In the genomic region with DNA sequence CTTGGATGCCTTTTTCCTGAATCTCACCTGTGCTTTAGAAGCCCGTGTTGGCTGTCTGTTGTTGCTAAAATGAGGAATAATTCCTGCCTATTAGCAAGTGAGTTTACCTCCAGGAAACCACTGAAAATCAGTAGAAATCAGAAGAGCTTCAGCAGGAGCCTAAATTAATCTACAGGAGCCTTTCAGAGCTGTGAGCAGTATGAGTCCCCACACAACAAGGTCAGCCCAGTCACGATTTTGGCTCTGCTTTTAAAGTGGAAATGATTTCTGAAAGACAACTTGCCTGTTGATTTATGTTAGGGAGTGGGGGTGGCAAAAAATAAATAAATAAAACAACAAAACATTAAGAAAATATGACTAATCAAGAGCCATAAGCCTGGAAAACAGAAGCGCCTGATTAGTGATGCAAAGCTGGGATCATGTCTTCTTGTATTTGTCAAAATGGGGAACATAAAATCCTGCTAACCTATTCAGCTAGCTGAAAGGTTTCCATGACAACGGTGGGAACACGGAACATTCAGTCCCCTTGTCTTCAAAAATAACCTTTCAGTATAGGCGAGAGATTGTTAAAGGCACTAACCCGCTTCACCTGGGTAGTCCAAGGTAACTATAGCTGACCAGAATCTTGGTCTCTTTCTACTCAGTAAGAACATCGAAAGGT, we compare ENCODE assay signal across 12 mouse cellular contexts.
DNase-seq lines count a peak whose midpoint lies in the region; ATAC-seq and TF ChIP-seq lines count a peak whose summit lies in the region.
"Had no signal": no experiment of that assay in that cellular context is flagged by ENCODE, and none has a peak within 500 bp of the region (broad histone marks: within the 10 kb centered on the region; RNA-seq: fewer than 3 reads in every experiment).

No protein-coding gene starts in this region.

- no peaks in the 10 kb centered on the region; the same call in 1 of the 2 replicates for H3K4me1 ChIP-seq in hindbrain, postnatal 0 days (ENCODE audit: insufficient read depth, low read length)
- H3K4me1 ChIP-seq in hindbrain, embryonic 13.5 days (replicated peaks), result peaks cover 11% of the 10 kb centered on the region
- H3K4me1 ChIP-seq in cortical plate, adult 2 months (ENCODE audit: control insufficient read depth, insufficient read depth, low read length), result peaks cover 10% of the 10 kb centered on the region
- H3K4me1 ChIP-seq in midbrain, embryonic 12.5 days, result peaks cover 8% of the 10 kb centered on the region
- H3K4me1 ChIP-seq: kidney, embryonic 15.5 days; limb, embryonic 12.5 days had no signal

- H3K36me3 ChIP-seq in hindbrain, postnatal 0 days (ENCODE audit: insufficient read depth, low read length), result no peaks in the 10 kb centered on the region
- no peaks in the 10 kb centered on the region for H3K36me3 ChIP-seq in hindbrain, embryonic 13.5 days
- no peaks in the 10 kb centered on the region for H3K36me3 ChIP-seq in midbrain, embryonic 12.5 days
- H3K36me3 ChIP-seq: kidney, embryonic 15.5 days; limb, embryonic 12.5 days had no signal

- WGBS in hindbrain, postnatal 0 days, result 48% methylated on average over 8 of the region's 8 CpGs
- 57% methylated on average over 8 of the region's 8 CpGs for WGBS in hindbrain, embryonic 13.5 days
- WGBS in midbrain, embryonic 12.5 days, result 47% methylated on average over 8 of the region's 8 CpGs

- ATAC-seq in hindbrain, postnatal 0 days, result peak; percentile 61; the same call in 1 of the 2 replicates
- no peak for ATAC-seq in hindbrain, embryonic 13.5 days (ENCODE audit: low FRiP score)
- ATAC-seq in midbrain, embryonic 12.5 days (ENCODE audit: low FRiP score, low read depth), result peak; percentile 62
- ATAC-seq: activated CD4-positive, CD25-positive, alpha-beta regulatory T cell, adult 4 months had no signal

- no peaks in the 10 kb centered on the region for H3K9me3 ChIP-seq in hindbrain, postnatal 0 days (ENCODE audit: low read length)
- H3K9me3 ChIP-seq in hindbrain, embryonic 13.5 days, result no peaks in the 10 kb centered on the region
- H3K9me3 ChIP-seq in midbrain, embryonic 12.5 days, result no peaks in the 10 kb centered on the region
- H3K9me3 ChIP-seq: kidney, embryonic 15.5 days; limb, embryonic 12.5 days had no signal

- TF ChIP-seq POLR2A in cortical plate, adult 2 months (IDR thresholded peaks at IDR 0.05; ENCODE audit: extremely low read depth, insufficient read depth, low read length), result no peak

- peak overlapping the region; percentile 45 for H3K27ac ChIP-seq in hindbrain, postnatal 0 days
- H3K27ac ChIP-seq in hindbrain, embryonic 13.5 days, result no peak overlapping the region
- H3K27ac ChIP-seq in cortical plate, adult 2 months (ENCODE audit: insufficient read depth, low read length), result peak overlapping the region; percentile 87
- peak overlapping the region; percentile 26; the same call in 1 of the 2 replicates for H3K27ac ChIP-seq in midbrain, embryonic 12.5 days (replicated peaks)
- H3K27ac ChIP-seq: kidney, embryonic 15.5 days; limb, embryonic 12.5 days; stomach, postnatal 0 days had no signal

- H3K4me2 ChIP-seq in hindbrain, postnatal 0 days (ENCODE audit: low read depth, low read length), result no peak overlapping the region
- no peak overlapping the region for H3K4me2 ChIP-seq in hindbrain, embryonic 13.5 days
- H3K4me2 ChIP-seq in midbrain, embryonic 12.5 days (replicated peaks), result no peak overlapping the region
- H3K4me2 ChIP-seq: kidney, embryonic 15.5 days; limb, embryonic 12.5 days had no signal

- no peak for TF ChIP-seq CTCF in hindbrain, postnatal 0 days (IDR thresholded peaks at IDR 0.05; ENCODE audit: low read depth)
- TF ChIP-seq CTCF in cortical plate, adult 2 months (IDR thresholded peaks at IDR 0.05; ENCODE audit: extremely low read depth, insufficient read depth, low read length), result no peak

- no peaks in the 10 kb centered on the region for H3K27me3 ChIP-seq in hindbrain, postnatal 0 days (ENCODE audit: insufficient read depth, low read length)
- no peaks in the 10 kb centered on the region for H3K27me3 ChIP-seq in hindbrain, embryonic 13.5 days
- no peaks in the 10 kb centered on the region for H3K27me3 ChIP-seq in midbrain, embryonic 12.5 days
- H3K27me3 ChIP-seq: kidney, embryonic 15.5 days; limb, embryonic 12.5 days had no signal

- no peak overlapping the region for H3K9ac ChIP-seq in hindbrain, postnatal 0 days (replicated peaks; ENCODE audit: low read length)
- no peak overlapping the region for H3K9ac ChIP-seq in hindbrain, embryonic 13.5 days
- no peak overlapping the region for H3K9ac ChIP-seq in midbrain, embryonic 12.5 days (replicated peaks)
- H3K9ac ChIP-seq: kidney, embryonic 15.5 days; limb, embryonic 12.5 days had no signal

- no peak overlapping the region for H3K4me3 ChIP-seq in hindbrain, postnatal 0 days (ENCODE audit: low read length)
- no peak overlapping the region for H3K4me3 ChIP-seq in hindbrain, embryonic 13.5 days
- no peak overlapping the region for H3K4me3 ChIP-seq in cortical plate, adult 2 months (ENCODE audit: insufficient read depth, low read length)
- no peak overlapping the region for H3K4me3 ChIP-seq in midbrain, embryonic 12.5 days
- H3K4me3 ChIP-seq: kidney, embryonic 15.5 days; limb, embryonic 12.5 days had no signal

- peak; percentile 75 for DNase-seq in hindbrain, postnatal 0 days (ENCODE audit: low spot score)
- DNase-seq in MEL-GATA-1-ER (ENCODE audit: extremely low read depth, low read depth), result peak; percentile 2
- no peak for DNase-seq in lung, postnatal 25 days (ENCODE audit: low spot score)
- no peak for DNase-seq in heart, adult 18-20 months
- DNase-seq: cerebellum, adult 18-20 months had no signal

Comparison
In these comparisons a context has a peak if more than half of its experiments do, and no peak if none do; other contexts are left out.
1. DNase-seq: peak in hindbrain, postnatal 0 days (single experiment) and MEL-GATA-1-ER (single experiment); none in lung, postnatal 25 days (single experiment) and heart, adult 18-20 months (0 of 2).